Mouse (Mus musculus) embryonic facial prominence, embryonic 15.5 days (tissue): ENCODE data around the gene Ctcf. TPM values are rescaled to one million over a fixed set of nuclear protein-coding genes. Genes with fewer than 3 reads are reported as not detected.

Experiments
- ATAC-seq: fragments of 200-750 bp; cut with Nextera tagmentation; 2 replicates; pipeline ENCODE4 v1.8.0; 2017; ENCODE audit warnings: low read depth, moderate TSS enrichment; ENCODE audit not compliant: insufficient number of reproducible peaks, low FRiP score, low TSS enrichment
- H3K27ac ChIP-seq: fragments of 300-500 bp; sonication (generic); replicated peaks from 2 replicates; pipeline ENCODE4 v1.5.1; 2015; ENCODE audit warnings: mild to moderate bottlenecking, inconsistent platforms
- H3K27me3 ChIP-seq: fragments of 300-500 bp; sonication (generic); 2 replicates; pipeline ENCODE4 v1.6.1; 2015; ENCODE audit warnings: inconsistent platforms
- H3K36me3 ChIP-seq: fragments of 300-500 bp; sonication (generic); 2 replicates; pipeline ENCODE4 v1.6.1; 2015; ENCODE audit warnings: mild to moderate bottlenecking, inconsistent platforms
- H3K4me1 ChIP-seq: fragments of 300-500 bp; sonication (generic); 2 replicates; pipeline ENCODE4 v1.6.1; 2015; ENCODE audit warnings: inconsistent platforms
- H3K4me2 ChIP-seq: fragments of 300-500 bp; sonication (generic); replicated peaks from 2 replicates; pipeline ENCODE4 v1.6.1; 2015; ENCODE audit warnings: mild to moderate bottlenecking, inconsistent platforms
- H3K4me3 ChIP-seq: fragments of 300-500 bp; sonication (generic); replicated peaks from 2 replicates; pipeline ENCODE4 v1.5.1; 2015; ENCODE audit warnings: mild to moderate bottlenecking, inconsistent platforms
- H3K9ac ChIP-seq: fragments of 300-500 bp; sonication (generic); 2 replicates; pipeline ENCODE4 v1.6.1; 2015; ENCODE audit warnings: inconsistent platforms
- H3K9me3 ChIP-seq: fragments of 300-500 bp; sonication (generic); replicated peaks from 2 replicates; pipeline ENCODE4 v1.6.1; 2016; ENCODE audit warnings: inconsistent platforms
- WGBS: fragments of 180-500 bp; shearing (Covaris S2); methylation state at CpG from one replicate; pipeline ENCODE4 v1.1.7; 2015; 5-methylcytosine and 5-hydroxymethylcytosine counted together
- polyA plus RNA-seq: library from polyadenylated mRNA; unstranded; fragments of >200 nt; fragmentation: Nextera tagmentation; extraction: Ambion mirVana; gene quantifications from 2 replicates; pipeline ENCODE4 v1.2.1, GENCODE M21; 2015

The Ctcf gene
- polyA plus RNA-seq, 1 experiment from 2014 or later: 122 TPM

GRCm38 (mm10) chr8:105618892-105619591, 17.3 kb upstream of the Ctcf start:
- ATAC-seq: no peak
- H3K9me3 ChIP-seq: no peaks in the 10 kb centered on the region
- no peaks in the 10 kb centered on the region for H3K27me3 ChIP-seq
- peaks cover 73% of the 10 kb centered on the region for H3K36me3 ChIP-seq
- H3K4me2 ChIP-seq: no peak overlapping the region
- WGBS: 92% methylated on average over 19 of the region's 19 CpGs
- H3K27ac ChIP-seq: no peak overlapping the region
- no peak overlapping the region for H3K4me3 ChIP-seq
- no peak overlapping the region for H3K9ac ChIP-seq
- peaks cover 25% of the 10 kb centered on the region for H3K4me1 ChIP-seq

DNA sequence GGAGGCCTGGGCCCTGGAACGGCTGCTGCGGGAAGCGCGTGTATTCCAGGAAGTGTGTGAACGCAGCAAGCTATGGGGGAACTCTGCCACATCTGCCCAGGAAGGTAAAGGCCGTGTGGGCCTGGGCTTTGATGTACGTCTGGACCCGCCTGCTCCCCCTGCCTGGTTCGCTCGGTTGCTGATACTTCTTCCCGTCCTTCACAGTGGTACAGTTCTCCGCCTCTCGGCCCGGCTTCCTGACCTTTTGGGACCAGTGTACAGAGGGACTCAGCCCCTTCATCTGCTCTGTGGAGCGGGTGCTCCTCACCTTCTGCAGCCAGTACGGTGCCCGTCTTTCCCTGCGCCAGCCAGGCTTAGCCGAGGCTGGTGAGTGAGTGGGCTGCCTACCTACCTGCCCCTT, 16.2 kb upstream of the Ctcf start:
- Histone ChIP-seq H3K27me3 (no peaks in the 10 kb centered on the region), H3K4me2 (no peak overlapping the region), H3K4me3 (no peak overlapping the region), H3K4me1 (peaks cover 27% of the 10 kb centered on the region), H3K36me3 (peaks cover 71% of the 10 kb centered on the region), H3K9me3 (no peaks in the 10 kb centered on the region), H3K9ac (no peak overlapping the region), H3K27ac (no peak overlapping the region)
- ATAC-seq: no peak
- 89% methylated on average over 19 of the region's 19 CpGs for WGBS

DNA sequence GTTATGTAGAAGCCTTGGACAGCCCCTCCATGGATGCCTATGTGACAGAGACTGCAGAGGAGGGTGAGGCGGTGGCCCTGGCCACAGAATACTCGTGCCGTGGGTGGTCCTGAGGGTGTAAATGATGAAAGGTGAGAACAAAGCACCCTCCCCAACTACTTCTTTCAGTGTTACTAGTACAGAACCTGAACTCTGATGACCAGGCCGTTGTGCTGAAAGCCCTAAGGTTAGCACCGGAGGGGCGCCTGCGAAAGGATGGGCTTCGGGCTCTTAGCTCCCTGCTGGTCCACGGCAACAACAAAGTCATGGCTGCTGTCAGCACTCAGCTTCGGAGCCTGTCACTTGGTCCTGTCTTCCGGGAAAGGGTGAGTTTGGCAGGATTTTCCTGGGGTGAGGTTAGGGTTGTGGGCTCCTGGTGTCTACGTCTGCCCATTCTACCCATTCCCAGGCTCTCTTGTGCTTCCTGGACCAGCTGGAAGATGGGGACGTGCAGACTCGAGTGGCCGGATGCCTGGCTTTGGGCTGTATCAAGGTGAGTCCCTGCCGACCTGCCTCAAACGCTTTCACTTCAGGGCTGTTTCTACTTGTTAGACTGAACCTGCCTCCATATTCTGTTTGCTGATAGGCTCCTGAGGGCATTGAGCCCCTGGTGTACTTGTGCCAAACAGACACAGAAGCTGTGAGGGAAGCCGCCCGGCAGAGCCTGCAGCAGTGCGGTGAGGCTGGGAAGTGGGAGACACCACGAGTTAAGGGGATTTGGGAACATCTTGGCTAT, 15.2 kb upstream of the Ctcf start:
- no peak for ATAC-seq
- Histone ChIP-seq H3K9ac (no peak overlapping the region), H3K9me3 (no peaks in the 10 kb centered on the region), H3K4me3 (no peak overlapping the region), H3K27ac (no peak overlapping the region), H3K36me3 (peaks cover 62% of the 10 kb centered on the region), H3K27me3 (no peaks in the 10 kb centered on the region), H3K4me2 (no peak overlapping the region), H3K4me1 (peaks cover 28% of the 10 kb centered on the region)
- 91% methylated on average over 21 of the region's 21 CpGs for WGBS

- no peak for ATAC-seq
- H3K36me3 ChIP-seq: peaks cover 55% of the 10 kb centered on the region
- peaks cover 28% of the 10 kb centered on the region for H3K4me1 ChIP-seq
- H3K9ac ChIP-seq: no peak overlapping the region
- H3K9me3 ChIP-seq: no peaks in the 10 kb centered on the region
- 79% methylated on average over 4 of the region's 4 CpGs for whole genome bisulfite sequencing
- no peak overlapping the region for H3K27ac ChIP-seq
- H3K27me3 ChIP-seq: no peaks in the 10 kb centered on the region
- no peak overlapping the region for H3K4me3 ChIP-seq
- no peak overlapping the region for H3K4me2 ChIP-seq
Measured at GRCm38 (mm10) chr8:105621841-105622240, 14.5 kb upstream of the Ctcf start.

- peaks cover 28% of the 10 kb centered on the region for H3K4me1 ChIP-seq
- H3K4me2 ChIP-seq: no peak overlapping the region
- peak overlapping the region; percentile 35 for H3K27ac ChIP-seq
- no peak overlapping the region for H3K9ac ChIP-seq
- ATAC-seq: peak; percentile 80
- H3K9me3 ChIP-seq: no peaks in the 10 kb centered on the region
- H3K4me3 ChIP-seq: no peak overlapping the region
- H3K27me3 ChIP-seq: no peaks in the 10 kb centered on the region
- H3K36me3 ChIP-seq: peaks cover 48% of the 10 kb centered on the region
- 1% methylated on average over 8 of the region's 8 CpGs for WGBS
Measured at GRCm38 (mm10) chr8:105622421-105622920, 13.9 kb upstream of the Ctcf start.

GRCm38 (mm10) chr8:105623118-105623517, 13.2 kb upstream of the Ctcf start:
- H3K4me3 ChIP-seq: no peak overlapping the region
- peaks cover 28% of the 10 kb centered on the region for H3K4me1 ChIP-seq
- peak; percentile 17; the same call in 1 of the 2 replicates for ATAC-seq
- WGBS: 33% methylated on average over 5 of the region's 5 CpGs
- no peaks in the 10 kb centered on the region for H3K27me3 ChIP-seq
- H3K4me2 ChIP-seq: no peak overlapping the region
- no peaks in the 10 kb centered on the region for H3K9me3 ChIP-seq
- peak overlapping the region; percentile 35; the same call in 1 of the 2 replicates for H3K27ac ChIP-seq
- H3K36me3 ChIP-seq: peaks cover 42% of the 10 kb centered on the region
- H3K9ac ChIP-seq: no peak overlapping the region

DNA sequence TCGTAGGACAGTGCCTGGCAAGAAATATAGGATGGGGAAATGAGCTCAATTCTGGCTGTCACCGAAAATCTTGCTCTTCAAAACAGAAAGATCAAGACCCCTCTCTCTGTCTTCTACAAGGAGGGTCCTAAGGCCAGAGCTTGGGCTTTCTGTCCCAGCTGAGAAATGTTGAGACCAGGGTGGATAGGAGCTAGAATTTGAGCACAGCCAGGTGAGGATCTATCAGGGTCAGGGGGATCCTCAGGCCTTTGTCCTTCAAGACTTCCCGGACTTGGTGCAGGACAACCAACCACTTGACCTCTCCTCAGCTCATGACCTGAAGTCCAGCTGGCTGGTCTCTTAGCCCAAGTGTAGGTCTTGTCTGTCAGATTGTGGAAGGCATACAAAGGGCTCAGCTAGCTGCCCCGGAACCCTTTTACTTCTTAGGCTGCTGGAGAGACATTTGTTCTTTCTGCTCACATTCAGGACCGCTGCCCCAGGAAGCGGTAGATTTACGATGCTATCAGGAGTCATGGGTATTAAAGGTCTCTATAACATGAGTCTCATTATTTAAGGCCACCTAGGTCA, 12.6 kb upstream of the Ctcf start:
- no peak overlapping the region for H3K27ac ChIP-seq
- no peaks in the 10 kb centered on the region for H3K27me3 ChIP-seq
- no peak overlapping the region for H3K4me2 ChIP-seq
- H3K4me3 ChIP-seq: no peak overlapping the region
- H3K36me3 ChIP-seq: peaks cover 35% of the 10 kb centered on the region
- H3K4me1 ChIP-seq: peaks cover 28% of the 10 kb centered on the region
- ATAC-seq: no peak
- WGBS: 58% methylated on average over 7 of the region's 7 CpGs
- no peaks in the 10 kb centered on the region for H3K9me3 ChIP-seq
- H3K9ac ChIP-seq: no peak overlapping the region

GRCm38 (mm10) chr8:105624401-105624800, 12.0 kb upstream of the Ctcf start:
- Histone ChIP-seq H3K36me3 (peaks cover 29% of the 10 kb centered on the region), H3K9ac (no peak overlapping the region), H3K27me3 (no peaks in the 10 kb centered on the region), H3K4me3 (no peak overlapping the region), H3K4me1 (peaks cover 28% of the 10 kb centered on the region), H3K4me2 (no peak overlapping the region), H3K27ac (peak overlapping the region; percentile 72), H3K9me3 (no peaks in the 10 kb centered on the region)
- ATAC-seq: no peak
- 41% methylated on average over 3 of the region's 3 CpGs for WGBS

DNA sequence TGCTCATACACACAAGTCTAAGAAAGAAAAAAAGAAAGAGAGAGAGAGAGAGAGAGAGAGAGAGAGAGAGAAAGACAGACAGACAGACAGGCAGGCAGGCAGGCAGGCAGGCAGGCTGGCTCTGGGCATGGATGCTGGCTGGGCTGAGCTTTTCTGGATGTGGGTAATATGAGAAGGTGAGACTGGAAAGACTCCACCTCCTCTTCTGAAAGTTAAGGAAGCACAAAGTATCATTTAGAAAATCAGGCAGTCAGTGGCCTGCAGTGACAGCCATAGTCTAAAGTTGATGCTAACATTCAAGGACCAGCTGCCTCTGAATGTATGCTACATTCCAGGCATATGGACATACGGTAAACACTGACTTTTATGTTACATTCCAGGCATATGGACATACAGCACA, 11.5 kb upstream of the Ctcf start:
- H3K9ac ChIP-seq: no peak overlapping the region
- H3K36me3 ChIP-seq: peaks cover 25% of the 10 kb centered on the region

GRCm38 (mm10) chr8:105626086-105626485, 10.3 kb upstream of the Ctcf start:
- WGBS: 91% methylated on average over 1 of the region's 1 CpGs
- no peak overlapping the region for H3K4me3 ChIP-seq
- no peaks in the 10 kb centered on the region for H3K27me3 ChIP-seq
- no peak for ATAC-seq
- no peak overlapping the region for H3K9ac ChIP-seq
- no peak overlapping the region for H3K4me2 ChIP-seq
- peaks cover 12% of the 10 kb centered on the region for H3K36me3 ChIP-seq
- peaks cover 28% of the 10 kb centered on the region for H3K4me1 ChIP-seq
- no peak overlapping the region for H3K27ac ChIP-seq
- no peaks in the 10 kb centered on the region for H3K9me3 ChIP-seq

More for the DNA sequence above, 11.5 kb upstream of the Ctcf start:
- H3K4me1 ChIP-seq: peaks cover 28% of the 10 kb centered on the region
- peak overlapping the region; percentile 72 for H3K27ac ChIP-seq
- H3K9me3 ChIP-seq: no peaks in the 10 kb centered on the region
- ATAC-seq: no peak
- H3K4me2 ChIP-seq: no peak overlapping the region
- 31% methylated on average over 1 of the region's 1 CpGs for WGBS
- no peaks in the 10 kb centered on the region for H3K27me3 ChIP-seq
- no peak overlapping the region for H3K4me3 ChIP-seq

GRCm38 (mm10) chr8:105629337-105629736, 7.0 kb upstream of the Ctcf start:
- Histone ChIP-seq H3K9ac (no peak overlapping the region), H3K36me3 (no peaks in the 10 kb centered on the region), H3K4me1 (peaks cover 10% of the 10 kb centered on the region), H3K27me3 (no peaks in the 10 kb centered on the region), H3K4me3 (no peak overlapping the region), H3K27ac (no peak overlapping the region), H3K9me3 (no peaks in the 10 kb centered on the region), H3K4me2 (no peak overlapping the region)
- ATAC-seq: no peak
- 84% methylated on average over 4 of the region's 4 CpGs for WGBS
